Mouse (Mus musculus) CH12.LX (cell line): ENCODE results near the gene Cuta. TPM values are rescaled to one million over a fixed set of nuclear protein-coding genes. Genes with fewer than 3 reads are reported as not detected.

Experiments
- DNase-seq: peaks from one replicate; pipeline ENCODE4 v3.0.0-alpha.2; 2013; ENCODE audit errors: extremely low read depth
- H3K27ac ChIP-seq: 2 replicates; pipeline ENCODE4 v1.5.1; 2012; ENCODE audit warnings: low read depth, mild to moderate bottlenecking, control low read depth, moderate library complexity; ENCODE audit not compliant: insufficient read depth
- H3K27me3 ChIP-seq: replicated peaks from 2 replicates; pipeline ENCODE3; 2012; ENCODE audit warnings: inconsistent platforms
- H3K36me3 ChIP-seq, 2 experiments: replicated peaks in 1 of 2; 2 replicates each; pipeline versions ENCODE3 to v1.6.1; 2012; ENCODE audit warnings: inconsistent platforms in 1 of 2, low read length in 1 of 2, mild to moderate bottlenecking in 1 of 2, mixed read lengths in 1 of 2, moderate library complexity in 1 of 2; ENCODE audit not compliant: control insufficient read depth in 1 of 2, insufficient read depth in 1 of 2
- H3K4me1 ChIP-seq, 2 experiments: 2 replicates each; pipeline ENCODE4 v1.6.1; 2012; ENCODE audit warnings: inconsistent platforms in 1 of 2, moderate library complexity in 1 of 2; ENCODE audit not compliant: insufficient read depth in 2 of 2, control insufficient read depth in 1 of 2
- H3K4me2 ChIP-seq: 2 replicates; pipeline ENCODE4 v1.6.1; 2012; ENCODE audit warnings: low read depth, mild to moderate bottlenecking, control low read depth; ENCODE audit not compliant: poor library complexity, insufficient read depth, severe bottlenecking
- H3K4me3 ChIP-seq, 3 experiments: fragments of 150-350 bp in 1 of 3; sonication (generic) in 1 of 3; replicated peaks in 1 of 3; 2 replicates each; pipeline versions ENCODE3 to v1.5.1; 2011 to 2012; ENCODE audit warnings: low read depth in 2 of 3, low read length in 2 of 3, mild to moderate bottlenecking in 2 of 3, moderate library complexity in 2 of 3, control low read depth in 1 of 3, improper control_type of control experiment in 1 of 3, inconsistent platforms in 1 of 3, mixed read lengths in 1 of 3; ENCODE audit not compliant: poor library complexity in 1 of 3
- H3K79me2 ChIP-seq: replicated peaks from 2 replicates; pipeline ENCODE4 v1.6.1; 2012; ENCODE audit warnings: mild to moderate bottlenecking, moderate library complexity; ENCODE audit not compliant: control insufficient read depth, poor library complexity, insufficient read depth, severe bottlenecking; ENCODE audit errors: extremely low read depth
- H3K9ac ChIP-seq: 2 replicates; pipeline ENCODE4 v1.6.1; 2012; ENCODE audit warnings: low read depth, mild to moderate bottlenecking, control low read depth, moderate library complexity; ENCODE audit not compliant: insufficient read depth
- H3K9me3 ChIP-seq: replicated peaks from 2 replicates; pipeline ENCODE3; 2012; ENCODE audit warnings: low read length, inconsistent platforms, mixed read lengths
- BHLHE40 ChIP-seq: IDR thresholded peaks from 2 replicates; pipeline ENCODE4 v1.6.1; 2011; ENCODE audit warnings: mild to moderate bottlenecking, low read depth, low read length, improper control_type of control experiment
- CTCF ChIP-seq, 2 experiments: IDR thresholded peaks in 1 of 2; conservative IDR thresholded peaks in 1 of 2; 2 replicates each; pipeline ENCODE4 v1.5.1; 2011 to 2012; ENCODE audit warnings: low read depth in 2 of 2, low read length in 2 of 2, improper control_type of control experiment in 1 of 2, inconsistent platforms in 1 of 2, mild to moderate bottlenecking in 1 of 2, moderate library complexity in 1 of 2
- ELF1 ChIP-seq: IDR thresholded peaks from 2 replicates; pipeline ENCODE4 v1.6.1; 2014; ENCODE audit warnings: low read depth, mild to moderate bottlenecking, inconsistent platforms, low read length, improper control_type of control experiment
- HCFC1 ChIP-seq: IDR thresholded peaks from 2 replicates; pipeline ENCODE4 v1.6.1; 2012; ENCODE audit warnings: low read depth, mild to moderate bottlenecking, inconsistent platforms, low read length, improper control_type of control experiment
- IRF4 ChIP-seq: IDR thresholded peaks from 2 replicates; pipeline ENCODE4 v1.6.1; 2014; ENCODE audit warnings: low read depth, mild to moderate bottlenecking, inconsistent platforms, low read length, improper control_type of control experiment
- KAT2A ChIP-seq: IDR thresholded peaks from 2 replicates; pipeline ENCODE4 v1.6.1; 2012; ENCODE audit warnings: low read length, improper control_type of control experiment, inconsistent platforms; ENCODE audit not compliant: insufficient replicate concordance
- MAX ChIP-seq: IDR thresholded peaks from 2 replicates; pipeline ENCODE4 v1.6.1; 2011; ENCODE audit warnings: low read length, improper control_type of control experiment
- MXI1 ChIP-seq: IDR thresholded peaks from 2 replicates; pipeline ENCODE4 v1.6.1; 2011; ENCODE audit warnings: mild to moderate bottlenecking, low read depth, low read length, improper control_type of control experiment
- NELFE ChIP-seq: IDR thresholded peaks from 2 replicates; pipeline ENCODE4 v1.6.1; 2011; ENCODE audit warnings: low read depth, low read length, improper control_type of control experiment
- NRF1 ChIP-seq: IDR thresholded peaks from 2 replicates; pipeline ENCODE4 v1.6.1; 2014; ENCODE audit warnings: low read depth, mild to moderate bottlenecking, inconsistent platforms, low read length, improper control_type of control experiment, moderate library complexity
- POLR2AphosphoS2 ChIP-seq: IDR thresholded peaks from 2 replicates; pipeline ENCODE4 v1.6.1; 2011; ENCODE audit warnings: low read depth, low read length, improper control_type of control experiment
- RAD21 ChIP-seq: IDR thresholded peaks from 2 replicates; pipeline ENCODE4 v1.6.1; 2011; ENCODE audit warnings: low read depth, mild to moderate bottlenecking, low read length, improper control_type of control experiment, moderate library complexity
- SIN3A ChIP-seq: IDR thresholded peaks from 2 replicates; pipeline ENCODE4 v1.6.1; 2012; ENCODE audit warnings: low read length, improper control_type of control experiment, inconsistent platforms
- TBP ChIP-seq: conservative IDR thresholded peaks from 2 replicates; pipeline ENCODE4 v1.6.1; 2011; ENCODE audit warnings: low read depth, low read length, improper control_type of control experiment
- TCF12 ChIP-seq: IDR thresholded peaks from 2 replicates; pipeline ENCODE4 v1.6.1; 2014; ENCODE audit warnings: low read depth, mild to moderate bottlenecking, inconsistent platforms, low read length, improper control_type of control experiment
- USF1 ChIP-seq: IDR thresholded peaks from 2 replicates; pipeline ENCODE4 v1.6.1; 2014; ENCODE audit warnings: low read depth, mild to moderate bottlenecking, inconsistent platforms, low read length, improper control_type of control experiment
- USF2 ChIP-seq: conservative IDR thresholded peaks from 2 replicates; pipeline ENCODE4 v1.6.1; 2011; ENCODE audit warnings: low read depth, low read length, improper control_type of control experiment
- ZMIZ1 ChIP-seq: IDR thresholded peaks from 2 replicates; pipeline ENCODE4 v1.6.1; 2012; ENCODE audit warnings: low read depth, mild to moderate bottlenecking, inconsistent platforms, low read length, improper control_type of control experiment
- ZNF384 ChIP-seq: IDR thresholded peaks from 2 replicates; pipeline ENCODE4 v1.6.1; 2012; ENCODE audit warnings: low read depth, low read length, improper control_type of control experiment, inconsistent platforms
- dilution Hi-C: fragments of 300-500 bp; cut with MboI; formaldehyde crosslinking; loops from 2 replicates; pipeline ENCODE4 v1.14.3; 2020; ENCODE audit warnings: low sequenced_read_pairs; ENCODE audit not compliant: extremely low pct_unique_long_range_greater_than_20kb, extremely low pct_ligation_motif_present
- in situ Hi-C: fragments of 300-500 bp; cut with MboI; formaldehyde crosslinking; loops from 3 replicates; pipeline ENCODE4 v1.14.3; 2019; ENCODE audit warnings: low sequenced_read_pairs, low pct_ligation_motif_present, low pct_unique_long_range_greater_than_20kb, mixed read lengths
- polyA plus RNA-seq: library from polyadenylated mRNA; unstranded; fragments of >175 nt; gene quantifications from 2 replicates; pipeline ENCODE4 v1.2.1, GENCODE M21; 2012; ENCODE audit warnings: low read depth; ENCODE audit not compliant: insufficient read length
- total RNA-seq, 2 experiments: library from RNA; depleted of rRNA; stranded (reverse); fragments of 300-350 nt in 1 of 2; fragments of >200 nt in 1 of 2; gene quantifications; 2 replicates each; pipeline ENCODE4 v1.2.3; 2012 to 2014

Gene Cuta
- total and polyA plus RNA-seq, 3 experiments, result 30.5 to 121 (median 34.6) TPM

GRCm38 (mm10) chr17:26950560-26951288, 11.4 kb upstream of the Cuta start:
- H3K4me2 ChIP-seq, result no peak overlapping the region
- TF ChIP-seq KAT2A, result no peak
- TF ChIP-seq NRF1, result no peak
- TF ChIP-seq ELF1, result no peak
- no peak for TF ChIP-seq TBP
- no peak overlapping the region for H3K4me3 ChIP-seq
- H3K27me3 ChIP-seq, result peaks cover 74% of the 10 kb centered on the region
- dilution Hi-C loops (no loop called here), in situ Hi-C loops (no loop called here)
- no peaks in the 10 kb centered on the region for H3K9me3 ChIP-seq
- DNase-seq, result no peak
- peaks cover 0 to 2% of the 10 kb centered on the region in 2 experiments for H3K36me3 ChIP-seq
- H3K9ac ChIP-seq, result no peak overlapping the region
- H3K4me1 ChIP-seq, result peaks cover 3 to 7% of the 10 kb centered on the region in 2 experiments; a peak in 3 of 4 replicates
- no peaks in the 10 kb centered on the region for H3K79me2 ChIP-seq
- H3K27ac ChIP-seq, result no peak overlapping the region

DNA sequence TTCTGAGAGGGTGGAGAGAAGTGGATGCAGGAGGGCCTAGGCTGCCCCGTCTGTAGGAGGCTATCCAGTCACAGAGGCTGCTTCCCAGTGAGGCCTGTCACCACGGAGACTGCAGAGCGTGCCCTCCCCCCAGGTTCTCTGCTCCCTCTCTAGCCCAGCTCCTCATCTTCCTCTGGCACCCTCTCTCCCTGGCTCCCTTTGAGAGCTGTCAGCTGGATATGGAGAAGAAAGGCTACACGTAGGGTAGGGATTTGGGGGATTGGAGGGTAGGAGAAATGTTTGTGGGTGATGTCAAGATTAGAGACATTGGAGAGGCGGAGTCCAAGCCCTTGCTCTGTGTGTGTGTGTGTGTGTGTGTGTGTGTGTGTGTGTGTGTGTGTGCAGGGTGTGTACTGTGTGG, 10.5 kb upstream of the Cuta start:
- Histone ChIP-seq H3K9me3 (no peaks in the 10 kb centered on the region), H3K4me1 (peaks cover 3 to 7% of the 10 kb centered on the region in 2 experiments; a peak in 3 of 4 replicates), H3K9ac (no peak overlapping the region), H3K27ac (no peak overlapping the region), H3K36me3 (peaks cover 0 to under 1% of the 10 kb centered on the region in 2 experiments), H3K4me2 (no peak overlapping the region), H3K79me2 (no peaks in the 10 kb centered on the region), H3K4me3 (no peak overlapping the region), H3K27me3 (peaks cover 81% of the 10 kb centered on the region)
- dilution Hi-C loops, result no loop called here
- TF ChIP-seq HCFC1 (no peak), NRF1 (no peak)
- in situ Hi-C loops, result no loop called here
- DNase-seq, result no peak

DNA sequence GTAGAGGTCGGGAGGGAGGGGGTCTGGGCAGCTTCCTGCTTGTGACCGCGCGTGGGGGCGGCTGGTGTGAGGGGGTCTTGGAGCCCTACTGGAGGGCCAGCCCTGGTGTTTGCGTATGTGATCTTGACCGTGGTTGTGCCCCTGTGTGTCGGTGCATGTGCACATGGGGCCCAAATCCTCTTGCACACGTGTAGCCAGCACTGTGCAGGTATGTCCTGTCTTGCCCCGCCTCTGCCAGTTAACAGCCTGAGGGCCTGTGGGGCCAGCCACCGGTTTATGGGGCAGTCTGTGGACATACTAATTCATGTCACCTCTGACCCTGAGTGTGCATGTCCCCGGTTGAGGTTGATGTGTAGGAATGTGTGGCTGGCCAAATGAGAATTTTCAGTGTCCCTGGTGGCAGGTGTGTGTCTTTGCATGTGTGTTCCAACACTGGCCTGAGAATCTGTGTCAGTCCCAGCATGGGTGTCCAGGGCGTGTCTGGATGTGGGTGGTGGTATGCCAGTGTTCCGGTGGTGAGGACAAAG, 9.7 kb upstream of the Cuta start:
- peaks cover 6 to 10% of the 10 kb centered on the region in 2 experiments; a peak in 3 of 4 replicates for H3K4me1 ChIP-seq
- H3K36me3 ChIP-seq, result no peaks in the 10 kb centered on the region
- H3K4me2 ChIP-seq, result peak overlapping the region; percentile 58; the same call in 1 of the 2 replicates
- in situ Hi-C loops (no loop called here), dilution Hi-C loops (no loop called here)
- TF ChIP-seq USF2 (no peak), MAX (0 out of 2 replicates have a peak, but pooled peaks have one; percentile 27), TCF12 (no peak), RAD21 (no peak; the same call in 1 of the 2 replicates), ZMIZ1 (no peak), POLR2AphosphoS2 (no peak), IRF4 (no peak), SIN3A (no peak), ZNF384 (no peak), BHLHE40 (peak; percentile 29; the same call in 1 of the 2 replicates), CTCF (conservative IDR thresholded peaks at IDR 0.05 in 1 of 2, IDR thresholded peaks at IDR 0.05 in 1 of 2; ENCODE audit: low read depth in 2 of 2, low read length in 2 of 2) (peak in 1 of 2 experiments; percentile 42; a peak in 2 of 4 replicates), ELF1 (no peak), USF1 (no peak), HCFC1 (no peak), NELFE (no peak), MXI1 (0 out of 2 replicates have a peak, but pooled peaks have one; percentile 36)
- no peak overlapping the region for H3K27ac ChIP-seq
- peaks cover 86% of the 10 kb centered on the region for H3K27me3 ChIP-seq
- H3K4me3 ChIP-seq, result peak overlapping the region in 1 of 3 experiments; percentile 45
- no peaks in the 10 kb centered on the region for H3K79me2 ChIP-seq
- no peaks in the 10 kb centered on the region for H3K9me3 ChIP-seq
- H3K9ac ChIP-seq, result no peak overlapping the region; the same call in 1 of the 2 replicates
- no peak for DNase-seq
